Mouse (Mus musculus) C2C12 (cell line): ENCODE data around the gene Ranbp17.

Source experiments
- CEBPB ChIP-seq: IDR thresholded peaks from one replicate; pipeline ENCODE4 v1.6.1; 2011; ENCODE audit warnings: low read depth, mild to moderate bottlenecking, control low read depth, moderate library complexity
- CTCF ChIP-seq: IDR thresholded peaks from one replicate; pipeline ENCODE4 v1.5.1; 2011; ENCODE audit not compliant: control insufficient read depth, insufficient read depth, insufficient read length
- FOSL1 ChIP-seq: IDR thresholded peaks from one replicate; pipeline ENCODE4 v1.8.0; 2011; ENCODE audit warnings: mild to moderate bottlenecking, low read length; ENCODE audit not compliant: poor library complexity, insufficient read depth, severe bottlenecking
- MAX ChIP-seq: IDR thresholded peaks from one replicate; pipeline ENCODE4 v1.6.1; 2011; ENCODE audit warnings: mild to moderate bottlenecking, control low read depth
- MYOD1 ChIP-seq: IDR thresholded peaks from one replicate; pipeline ENCODE4 v1.6.1; 2011; ENCODE audit warnings: low read depth; ENCODE audit not compliant: control insufficient read depth, insufficient read length
- MYOG ChIP-seq: IDR thresholded peaks from one replicate; pipeline ENCODE4 v1.6.1; 2011; ENCODE audit not compliant: control insufficient read depth, insufficient read length; ENCODE audit errors: extremely low read depth
- USF1 ChIP-seq: IDR thresholded peaks from one replicate; pipeline ENCODE4 v1.6.1; 2011; ENCODE audit warnings: low read depth, mild to moderate bottlenecking, control low read depth, moderate library complexity

DNA sequence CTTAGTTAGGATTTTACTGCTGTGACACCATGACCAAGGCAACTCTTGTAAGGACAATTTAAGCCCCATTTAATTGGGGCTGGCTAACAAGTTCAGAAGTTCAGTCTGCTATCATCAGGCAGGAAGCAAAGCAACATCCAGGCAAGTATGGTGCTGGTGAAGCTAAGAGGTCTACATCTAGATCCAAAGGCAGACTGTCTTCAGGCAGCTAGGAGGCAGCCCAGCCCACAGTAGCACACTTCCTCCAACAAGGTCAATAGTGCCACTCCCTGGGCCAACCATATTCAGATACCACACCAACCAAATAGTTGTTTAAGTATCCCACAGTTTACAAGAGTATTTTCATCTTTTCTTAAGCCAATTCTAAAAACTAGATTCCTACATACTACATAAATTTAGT is 4.1 kb downstream of the Ranbp17 start:
- TF ChIP-seq CTCF (no peak), MYOD1 (no peak), USF1 (no peak), MYOG (no peak), MAX (no peak), FOSL1 (no peak), CEBPB (no peak)
